ENCODE assay signal across 16 mouse cellular contexts in genomic region chr2:163051691-163052090, GRCm38 (mm10). TPM values are rescaled to one million over a fixed set of nuclear protein-coding genes. Genes with fewer than 3 reads are reported as not detected.
"Had no signal": no experiment of that assay in that cellular context is flagged by ENCODE, and none has a peak within 500 bp of the region (broad histone marks: within the 10 kb centered on the region; RNA-seq: fewer than 3 reads in every experiment).

No protein-coding gene starts in this region.

- H3K4me2 ChIP-seq: liver, embryonic 11.5 days; liver, embryonic 15.5 days; lung, embryonic 15.5 days; midbrain, embryonic 15.5 days; neural tube, embryonic 12.5 days; stomach, embryonic 15.5 days had no signal

- H3K9ac ChIP-seq: liver, embryonic 15.5 days; lung, embryonic 15.5 days; midbrain, embryonic 15.5 days; neural tube, embryonic 12.5 days; stomach, embryonic 15.5 days had no signal

- H3K9me3 ChIP-seq: limb, embryonic 10.5 days; liver, embryonic 15.5 days; lung, embryonic 15.5 days; midbrain, embryonic 15.5 days; neural tube, embryonic 12.5 days; stomach, embryonic 15.5 days had no signal

- H3K27me3 ChIP-seq: liver, embryonic 15.5 days; lung, embryonic 15.5 days; neural tube, embryonic 12.5 days; stomach, embryonic 15.5 days had no signal

- DNase-seq: kidney, adult 8-10 months; kidney, postnatal 25 days; right cerebral cortex, postnatal 4 days; thymus, postnatal 36 days had no signal

- H3K4me3 ChIP-seq: left cerebral cortex, adult 2 months; limb, embryonic 10.5 days; liver, embryonic 15.5 days; lung, embryonic 15.5 days; midbrain, embryonic 15.5 days; neural tube, embryonic 12.5 days; stomach, embryonic 15.5 days had no signal

- ATAC-seq: midbrain, embryonic 15.5 days had no signal

- H3K27ac ChIP-seq: left cerebral cortex, adult 2 months; limb, embryonic 10.5 days; liver, embryonic 15.5 days; lung, embryonic 15.5 days; midbrain, embryonic 15.5 days; neural tube, embryonic 12.5 days; stomach, embryonic 15.5 days had no signal

RNA-seq across cellular contexts. Expression of gene Gtsf1l, which starts 36.0 kb away (rescaled TPM):
- polyA plus RNA-seq: kidney, embryonic 16.5 days; limb, embryonic 10.5 days; limb, embryonic 14.5 days; liver, embryonic 11.5 days; liver, embryonic 15.5 days; lung, embryonic 15.5 days; midbrain, embryonic 15.5 days; neural tube, embryonic 12.5 days; spleen, adult 2 months; stomach, embryonic 15.5 days; thymus, postnatal 0 days had no signal
